Mouse (Mus musculus) kidney, adult 11 months (tissue): ENCODE measurements around the gene Exosc9.
"Not testable (repeated sequence)": the region's sequence is repeated elsewhere in the genome, so short reads cannot be mapped to it uniquely, and the experiment has no call there.

ENCODE experiments used
- DNase-seq: peaks from one replicate; pipeline ENCODE4 v3.0.0; 2022

Gene Exosc9

GRCm38 (mm10) chr3:36557601-36558000, 5.2 kb downstream of the Exosc9 start:
- no peak for DNase-seq

GRCm38 (mm10) chr3:36559606-36560005, 7.2 kb downstream of the Exosc9 start:
- no peak for DNase-seq

- no peak for DNase-seq
Measured at GRCm38 (mm10) chr3:36563666-36564065, 11.3 kb downstream of the Exosc9 start.

GRCm38 (mm10) chr3:36569836-36570235, 17.4 kb downstream of the Exosc9 start:
- no peak for DNase-seq

GRCm38 (mm10) chr3:36571361-36571826, 19.0 kb downstream of the Exosc9 start:
- DNase-seq: peak; percentile 3

- DNase-seq: peak; percentile 98
Measured at GRCm38 (mm10) chr3:36571827-36572378, 19.5 kb downstream of the Exosc9 start, which contains the start of gene Ccna2. TSS of gene Ccna2 (minus strand) at chr3:36572150.

- DNase-seq: no peak
Measured at GRCm38 (mm10) chr3:36598811-36599210, 46.4 kb downstream of the Exosc9 start.

- DNase-seq: not testable (repeated sequence)
Measured at GRCm38 (mm10) chr3:36599773-36600172, 47.4 kb downstream of the Exosc9 start.

GRCm38 (mm10) chr3:36605894-36606783, 53.7 kb downstream of the Exosc9 start:
- DNase-seq: no peak

GRCm38 (mm10) chr3:36612687-36613086, 60.3 kb downstream of the Exosc9 start:
- DNase-seq: no peak

GRCm38 (mm10) chr3:36613202-36613907, 60.9 kb downstream of the Exosc9 start, which contains the start of gene Bbs7:
TSS of gene Bbs7 (minus strand) at chr3:36613477.
- peak; percentile 90 for DNase-seq

GRCm38 (mm10) chr3:36613908-36614255, 61.5 kb downstream of the Exosc9 start:
- DNase-seq: peak; percentile 2
